In the genomic region with DNA sequence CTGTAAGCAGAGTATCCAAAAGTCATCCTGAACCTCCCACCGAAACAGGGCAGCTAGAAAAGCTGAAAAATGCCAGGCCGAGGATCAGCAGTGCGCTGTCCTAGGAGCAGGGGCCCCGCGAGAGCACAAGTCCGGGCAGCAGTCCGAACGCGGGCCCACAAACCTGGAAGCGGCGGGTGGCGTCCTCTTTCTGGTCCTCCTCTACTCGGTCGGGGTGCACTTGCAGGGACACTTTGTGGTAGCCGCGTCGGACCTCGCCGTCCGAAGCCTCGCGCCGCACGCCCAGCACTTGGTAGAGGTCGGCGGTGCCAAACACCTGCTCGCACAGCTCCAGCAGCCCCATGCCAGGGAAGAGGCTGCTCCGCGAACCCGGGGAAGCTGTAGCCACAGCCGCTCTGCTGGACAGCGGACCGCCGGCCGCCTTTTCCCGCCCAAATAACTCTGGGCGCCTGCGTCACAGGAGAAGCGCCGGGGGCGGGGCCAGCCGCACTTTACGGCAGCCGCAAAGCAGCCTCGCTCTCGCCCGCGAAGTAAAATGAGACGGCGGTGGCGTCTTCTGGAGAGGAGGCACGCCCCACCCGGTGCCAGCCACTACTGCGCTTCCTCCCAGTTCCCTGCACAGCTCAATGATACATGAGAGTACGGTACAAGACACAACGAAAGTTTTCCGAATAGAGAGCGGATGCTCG, we compare ENCODE assay signal across 8 mouse cellular contexts. TPM values are rescaled to one million over a fixed set of nuclear protein-coding genes. Genes with fewer than 3 reads are reported as not detected.
A peak's percentile ranks its signal among the peaks of the same experiment; 100 is the strongest.
DNase-seq lines count a peak whose midpoint lies in the region; ATAC-seq and TF ChIP-seq lines count a peak whose summit lies in the region.

A gene (minus strand): TSS at position 470 of the 689 bp plus-strand sequence.

- H3K9ac ChIP-seq in embryonic facial prominence, embryonic 15.5 days = peak within 1 kb of the TSS; percentile 62
- peak within 1 kb of the TSS; percentile 76 for H3K9ac ChIP-seq in kidney, embryonic 15.5 days

- peak within 1 kb of the TSS; percentile 66 for H3K4me2 ChIP-seq in embryonic facial prominence, embryonic 15.5 days (replicated peaks)
- H3K4me2 ChIP-seq in kidney, embryonic 15.5 days = peak within 1 kb of the TSS; percentile 79

- H3K4me1 ChIP-seq in bone marrow, adult 2 months (ENCODE audit: control insufficient read depth, insufficient read depth, low read length) = peaks cover 2% of the 10 kb centered on the region; the same call in 1 of the 2 replicates
- peaks cover 31% of the 10 kb centered on the region for H3K4me1 ChIP-seq in embryonic facial prominence, embryonic 15.5 days
- H3K4me1 ChIP-seq in heart, embryonic 10.5 days = peaks cover 34% of the 10 kb centered on the region
- H3K4me1 ChIP-seq in kidney, embryonic 15.5 days = peaks cover 38% of the 10 kb centered on the region

- under 1% methylated on average over 59 of the region's 59 CpGs for WGBS in bone marrow, adult 2 months
- WGBS in embryonic facial prominence, embryonic 15.5 days = 0% methylated on average over 59 of the region's 59 CpGs
- under 1% methylated on average over 59 of the region's 59 CpGs for WGBS in heart, embryonic 10.5 days
- WGBS in kidney, embryonic 15.5 days = under 1% methylated on average over 59 of the region's 59 CpGs

- no peak for TF ChIP-seq CTCF in bone marrow, adult 2 months (IDR thresholded peaks at IDR 0.05; ENCODE audit: control insufficient read depth, insufficient read depth, low read length)

- peak; percentile 72 for ATAC-seq in embryonic facial prominence, embryonic 15.5 days (ENCODE audit: insufficient number of reproducible peaks, low FRiP score, low TSS enrichment, low read depth)
- peak; percentile 83 for ATAC-seq in kidney, embryonic 15.5 days (replicated peaks; ENCODE audit: low FRiP score)
- peak; percentile 83 for ATAC-seq in monocyte, adult 5-6 weeks (replicated peaks; ENCODE audit: insufficient number of reproducible peaks, low FRiP score, low TSS enrichment, poor library complexity, severe bottlenecking)

- peak within 1 kb of the TSS; percentile 95 for H3K4me3 ChIP-seq in bone marrow, adult 2 months (replicated peaks; ENCODE audit: control insufficient read depth, low read depth, low read length)
- peak within 1 kb of the TSS; percentile 83 for H3K4me3 ChIP-seq in embryonic facial prominence, embryonic 15.5 days (replicated peaks)
- peak within 1 kb of the TSS; percentile 82 for H3K4me3 ChIP-seq in heart, embryonic 10.5 days
- peak within 1 kb of the TSS; percentile 77 for H3K4me3 ChIP-seq in kidney, embryonic 15.5 days (replicated peaks)

- TF ChIP-seq POLR2A in bone marrow, adult 2 months (IDR thresholded peaks at IDR 0.05; ENCODE audit: borderline replicate concordance, control insufficient read depth, low read depth, low read length) = peak; percentile 73; the same call in 1 of the 2 replicates

- peak; percentile 95 for DNase-seq in 416B (ENCODE audit: low read depth)
- DNase-seq in heart, embryonic 10.5 days (ENCODE audit: low spot score) = peak; percentile 97
- peak; percentile 96 for DNase-seq in liver
- peak; percentile 97 to 98 for DNase-seq in spleen, postnatal 4 days (ENCODE audit: low spot score in 2 of 2)

- H3K9me3 ChIP-seq in embryonic facial prominence, embryonic 15.5 days (replicated peaks) = no peaks in the 10 kb centered on the region
- H3K9me3 ChIP-seq in heart, embryonic 10.5 days = no peaks in the 10 kb centered on the region
- H3K9me3 ChIP-seq in kidney, embryonic 15.5 days (replicated peaks) = no peaks in the 10 kb centered on the region

- peaks cover 27% of the 10 kb centered on the region for H3K36me3 ChIP-seq in embryonic facial prominence, embryonic 15.5 days
- H3K36me3 ChIP-seq in heart, embryonic 10.5 days = peaks cover 57% of the 10 kb centered on the region
- H3K36me3 ChIP-seq in kidney, embryonic 15.5 days = peaks cover 60% of the 10 kb centered on the region

- peak within 1 kb of the TSS; percentile 75 for H3K27ac ChIP-seq in bone marrow, adult 2 months (ENCODE audit: control insufficient read depth, insufficient read depth, low read depth, low read length, poor library complexity)
- H3K27ac ChIP-seq in embryonic facial prominence, embryonic 15.5 days (replicated peaks) = peak within 1 kb of the TSS; percentile 89
- peak within 1 kb of the TSS; percentile 93 for H3K27ac ChIP-seq in heart, embryonic 10.5 days
- peak within 1 kb of the TSS; percentile 91 for H3K27ac ChIP-seq in kidney, embryonic 15.5 days

- H3K27me3 ChIP-seq in embryonic facial prominence, embryonic 15.5 days = no peaks in the 10 kb centered on the region
- H3K27me3 ChIP-seq in heart, embryonic 10.5 days (ENCODE audit: insufficient read depth, poor library complexity, severe bottlenecking) = no peaks in the 10 kb centered on the region
- no peaks in the 10 kb centered on the region for H3K27me3 ChIP-seq in kidney, embryonic 15.5 days

RNA-seq across cellular contexts. Expression of the gene that starts here (rescaled TPM):
- 90.4 and 102 TPM in 2 replicates for polyA plus RNA-seq in bone marrow, adult 2 months (2011; ENCODE audit: insufficient read depth, insufficient read length, low replicate concordance, missing spikeins)
- 168 and 176 TPM in 2 replicates for polyA plus RNA-seq in embryonic facial prominence, embryonic 15.5 days (2015; fragmentation: Nextera tagmentation; extraction: Ambion mirVana)
- polyA plus RNA-seq in heart, embryonic 10.5 days (2016; fragmentation: Nextera tagmentation; extraction: Ambion mirVana) = 128 and 179 TPM in 2 replicates
- polyA plus RNA-seq in kidney, embryonic 15.5 days (2015; fragmentation: Nextera tagmentation; extraction: Ambion mirVana) = 180 and 183 TPM in 2 replicates
- total RNA-seq in monocyte, adult 5-6 weeks (2017) = 58.2 to 124 TPM (median 61.8 TPM) in 3 replicates

Comparison
In these comparisons a context has a peak if more than half of its experiments do, and no peak if none do; other contexts are left out.
1. Peak in every context shown above with its lines: DNase-seq, ATAC-seq, H3K4me3 ChIP-seq and H3K27ac ChIP-seq.